Comparison of ENCODE assay signal across 12 mouse cellular contexts in the genomic region with DNA sequence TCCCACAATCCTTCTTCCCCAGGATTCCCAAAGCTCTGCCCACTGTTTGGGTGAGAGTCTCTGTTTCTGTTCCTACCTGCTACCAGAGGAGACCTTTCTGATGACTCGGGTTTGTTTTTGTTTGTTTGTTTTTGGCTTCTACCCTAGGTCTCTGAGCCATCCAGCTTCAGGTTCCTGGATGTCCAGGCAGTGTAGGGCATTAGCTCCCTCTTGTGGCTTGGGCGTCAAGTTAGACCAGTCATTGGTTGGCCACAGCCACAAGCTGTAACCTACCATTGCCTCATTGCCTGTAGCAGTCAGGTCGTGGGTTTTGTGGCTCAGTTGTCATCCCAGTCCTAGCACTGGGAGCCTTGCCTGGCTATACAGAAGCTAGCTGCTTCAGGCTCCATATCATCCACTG.
DNase-seq lines count a peak whose midpoint lies in the region; ATAC-seq and TF ChIP-seq lines count a peak whose summit lies in the region.
"Had no signal": no experiment of that assay in that cellular context is flagged by ENCODE, and none has a peak within 500 bp of the region (broad histone marks: within the 10 kb centered on the region; RNA-seq: fewer than 3 reads in every experiment).

No protein-coding gene starts in this region.

- no peaks in the 10 kb centered on the region for H3K27me3 ChIP-seq in liver, adult 2 months (ENCODE audit: control insufficient read depth, insufficient read depth, low read length)
- H3K27me3 ChIP-seq in liver, embryonic 12.5 days (replicated peaks) = no peaks in the 10 kb centered on the region
- no peaks in the 10 kb centered on the region for H3K27me3 ChIP-seq in MEL (ENCODE audit: control insufficient read depth in 1 of 2, insufficient read depth in 2 of 2, low read length in 2 of 2)
- H3K27me3 ChIP-seq: heart, embryonic 13.5 days had no signal

- H3K4me2 ChIP-seq in liver, embryonic 12.5 days = no peak overlapping the region
- H3K4me2 ChIP-seq: heart, embryonic 13.5 days had no signal

- no peak overlapping the region for H3K27ac ChIP-seq in liver, adult 2 months (replicated peaks; ENCODE audit: insufficient read depth, low read depth, low read length)
- no peak overlapping the region for H3K27ac ChIP-seq in liver, embryonic 12.5 days
- no peak overlapping the region for H3K27ac ChIP-seq in MEL (ENCODE audit: control insufficient read depth, low read depth, low read length)
- H3K27ac ChIP-seq: heart, embryonic 13.5 days had no signal

- H3K4me1 ChIP-seq in liver, adult 2 months (ENCODE audit: control insufficient read depth, insufficient read depth, low read length) = no peaks in the 10 kb centered on the region
- no peaks in the 10 kb centered on the region for H3K4me1 ChIP-seq in liver, embryonic 12.5 days
- H3K4me1 ChIP-seq in MEL (ENCODE audit: control insufficient read depth in 1 of 2, insufficient read depth in 2 of 2, low read length in 2 of 2) = no peaks in the 10 kb centered on the region
- H3K4me1 ChIP-seq: heart, embryonic 13.5 days had no signal

- H3K9me3 ChIP-seq in liver, embryonic 12.5 days (replicated peaks) = no peaks in the 10 kb centered on the region
- no peaks in the 10 kb centered on the region for H3K9me3 ChIP-seq in MEL (replicated peaks; ENCODE audit: insufficient read depth, low read length)
- H3K9me3 ChIP-seq: heart, embryonic 13.5 days had no signal

- WGBS in liver, adult 2 months = 17% methylated on average over 3 of the region's 3 CpGs
- WGBS in liver, embryonic 12.5 days (ENCODE audit: insufficient replicate concordance) = 16% methylated on average over 3 of the region's 3 CpGs

- no peak overlapping the region for H3K9ac ChIP-seq in liver, adult 2 months (ENCODE audit: low read depth, low read length)
- H3K9ac ChIP-seq in liver, embryonic 12.5 days = no peak overlapping the region
- no peak overlapping the region for H3K9ac ChIP-seq in MEL (ENCODE audit: control insufficient read depth, low read depth, low read length, poor library complexity, severe bottlenecking)
- H3K9ac ChIP-seq: heart, embryonic 13.5 days had no signal

- TF ChIP-seq POLR2A in liver, adult 2 months (IDR thresholded peaks at IDR 0.05; ENCODE audit: extremely low read depth, insufficient read depth, low read length) = no peak
- TF ChIP-seq POLR2A in MEL (IDR thresholded peaks at IDR 0.05; ENCODE audit: control insufficient read depth in 1 of 2, insufficient read depth in 1 of 2, low read depth in 1 of 2, low read length in 2 of 2, poor library complexity in 1 of 2) = no peak

- TF ChIP-seq EP300 in MEL (IDR thresholded peaks at IDR 0.05; ENCODE audit: low read depth in 1 of 2, low read length in 2 of 2) = no peak

- 0 out of 2 replicates have a peak, but pooled peaks have one; percentile 34 for ATAC-seq in frontal cortex, adult (ENCODE audit: low TSS enrichment)
- no peak for ATAC-seq in liver, embryonic 12.5 days

- no peak overlapping the region for H3K4me3 ChIP-seq in liver, adult 2 months (ENCODE audit: insufficient read depth, low read depth, low read length)
- no peak overlapping the region for H3K4me3 ChIP-seq in liver, embryonic 12.5 days
- H3K4me3 ChIP-seq in MEL (ENCODE audit: control insufficient read depth in 1 of 2, insufficient read depth in 1 of 2, low read depth in 2 of 2, low read length in 2 of 2) = no peak overlapping the region
- H3K4me3 ChIP-seq: erythroblast, embryonic 14.5 days; heart, embryonic 13.5 days had no signal

- intact Hi-C loops in heart, postnatal 14 days (cut with DNase I) = no loop called here

- no peaks in the 10 kb centered on the region for H3K79me2 ChIP-seq in liver, adult 2 months (ENCODE audit: control insufficient read depth, insufficient read depth, low read length)
- no peaks in the 10 kb centered on the region for H3K79me2 ChIP-seq in MEL (ENCODE audit: control insufficient read depth, insufficient read depth, low read length, poor library complexity)

- DNase-seq in frontal cortex, adult 2 months (ENCODE audit: extremely low spot score in 1 of 2, low spot score in 1 of 2) = no peak
- peak; percentile 4 for DNase-seq in liver, adult 2 months (ENCODE audit: extremely low read depth, low read depth, low spot score)
- DNase-seq in MEL (ENCODE audit: low read depth, low spot score) = no peak
- DNase-seq in embryo, embryonic 9.5 days (ENCODE audit: extremely low spot score) = peak; percentile 29
- DNase-seq in ovary, postnatal 14 days (ENCODE audit: low spot score) = no peak
- DNase-seq in heart, postnatal 14 days = no peak
- DNase-seq: right cerebral cortex, adult 18-20 months had no signal

- peak; percentile 14 for TF ChIP-seq RAD21 in MEL (IDR thresholded peaks at IDR 0.05; ENCODE audit: low read depth, low read length)

- no peaks in the 10 kb centered on the region for H3K36me3 ChIP-seq in liver, adult 2 months (ENCODE audit: control insufficient read depth, insufficient read depth, low read length)
- no peaks in the 10 kb centered on the region for H3K36me3 ChIP-seq in liver, embryonic 12.5 days
- no peaks in the 10 kb centered on the region for H3K36me3 ChIP-seq in MEL (ENCODE audit: control insufficient read depth in 1 of 2, insufficient read depth in 2 of 2, low read length in 2 of 2)
- H3K36me3 ChIP-seq: G1E; heart, embryonic 13.5 days had no signal

- 0 out of 2 replicates have a peak, but pooled peaks have one; percentile 17 for TF ChIP-seq CTCF in liver, adult 2 months (IDR thresholded peaks at IDR 0.05; ENCODE audit: low read depth, low read length)
- peak in 1 of 3 experiments; percentile 23; a peak in 2 of 6 replicates for TF ChIP-seq CTCF in MEL (IDR thresholded peaks at IDR 0.05 in 2 of 3, conservative IDR thresholded peaks at IDR 0.05 in 1 of 3; ENCODE audit: control insufficient read depth in 1 of 3, insufficient read depth in 1 of 3, low read depth in 2 of 3, low read length in 3 of 3, poor library complexity in 1 of 3, severe bottlenecking in 1 of 3)

TF ChIP-seq in MEL, 35 proteins besides CTCF, POLR2A, EP300 and RAD21:
- TF ChIP-seq MAFK (IDR thresholded peaks at IDR 0.05; ENCODE audit: borderline replicate concordance, low read depth, low read length) (no peak), USF1 (IDR thresholded peaks at IDR 0.05; ENCODE audit: low read depth, low read length) (no peak), CHD2 (IDR thresholded peaks at IDR 0.05; ENCODE audit: low read length) (no peak), ETS1 (IDR thresholded peaks at IDR 0.05; ENCODE audit: low read depth, low read length) (no peak), E2F4 (IDR thresholded peaks at IDR 0.05; ENCODE audit: borderline replicate concordance, low read depth, low read length) (no peak), NELFE (IDR thresholded peaks at IDR 0.05; ENCODE audit: low read depth, low read length) (no peak), ELF1 (IDR thresholded peaks at IDR 0.05; ENCODE audit: low read depth, low read length) (no peak), NRF1 (IDR thresholded peaks at IDR 0.05; ENCODE audit: insufficient read depth, low read depth, low read length, poor library complexity, severe bottlenecking) (no peak), ZMIZ1 (IDR thresholded peaks at IDR 0.05; ENCODE audit: low read depth, low read length) (no peak), USF2 (IDR thresholded peaks at IDR 0.05; ENCODE audit: borderline replicate concordance in 1 of 2, insufficient read depth in 1 of 2, low read depth in 1 of 2, low read length in 2 of 2) (no peak)

Comparison
In these comparisons a context has a peak if more than half of its experiments do, and no peak if none do; other contexts are left out.
1. DNase-seq: peak in liver, adult 2 months (single experiment) and embryo, embryonic 9.5 days (single experiment); none in frontal cortex, adult 2 months (0 of 2), MEL (single experiment), ovary, postnatal 14 days (single experiment) and heart, postnatal 14 days (0 of 2).